7 mouse cellular contexts compared by ENCODE assay signal in genomic region chr12:80759713-80760395, GRCm38 (mm10). TPM values are rescaled to one million over a fixed set of nuclear protein-coding genes. Genes with fewer than 3 reads are reported as not detected.
DNase-seq lines count a peak whose midpoint lies in the region; ATAC-seq lines count a peak whose summit lies in the region.

No protein-coding gene starts in this region.

- ATAC-seq in hindbrain, embryonic 14.5 days (ENCODE audit: low FRiP score) = peak; percentile 46
- no peak for ATAC-seq in limb, embryonic 11.5 days (ENCODE audit: insufficient number of reproducible peaks, low FRiP score, low TSS enrichment, low read depth)

- peaks cover 43% of the 10 kb centered on the region for H3K36me3 ChIP-seq in embryonic facial prominence, embryonic 10.5 days (replicated peaks)
- H3K36me3 ChIP-seq in hindbrain, embryonic 14.5 days (replicated peaks; ENCODE audit: control insufficient read depth, insufficient read depth) = peaks cover 40% of the 10 kb centered on the region
- H3K36me3 ChIP-seq in limb, embryonic 11.5 days (ENCODE audit: control insufficient read depth, insufficient read depth, low read length) = no peaks in the 10 kb centered on the region

- peak overlapping the region; percentile 92 for H3K9ac ChIP-seq in hindbrain, embryonic 14.5 days
- H3K9ac ChIP-seq in limb, embryonic 11.5 days (ENCODE audit: low read length) = peak overlapping the region; percentile 24

- H3K4me1 ChIP-seq in embryonic facial prominence, embryonic 10.5 days = peaks cover 32% of the 10 kb centered on the region
- H3K4me1 ChIP-seq in hindbrain, embryonic 14.5 days (replicated peaks; ENCODE audit: control insufficient read depth, insufficient read depth, low read length) = peaks cover 27% of the 10 kb centered on the region
- H3K4me1 ChIP-seq in limb, embryonic 11.5 days (ENCODE audit: control insufficient read depth, insufficient read depth, low read length) = peaks cover 9% of the 10 kb centered on the region

- peaks cover 23% of the 10 kb centered on the region for H3K9me3 ChIP-seq in embryonic facial prominence, embryonic 10.5 days
- H3K9me3 ChIP-seq in hindbrain, embryonic 14.5 days (ENCODE audit: control insufficient read depth, low read length) = peaks cover 26% of the 10 kb centered on the region
- H3K9me3 ChIP-seq in limb, embryonic 11.5 days (ENCODE audit: control insufficient read depth, low read length) = no peaks in the 10 kb centered on the region

- WGBS in embryonic facial prominence, embryonic 10.5 days = under 1% methylated on average over 22 of the region's 22 CpGs
- 1% methylated on average over 22 of the region's 22 CpGs for WGBS in hindbrain, embryonic 14.5 days
- 2% methylated on average over 22 of the region's 22 CpGs for WGBS in limb, embryonic 11.5 days

- peak overlapping the region; percentile 66 for H3K4me3 ChIP-seq in embryonic facial prominence, embryonic 10.5 days
- peak overlapping the region; percentile 56 for H3K4me3 ChIP-seq in hindbrain, embryonic 14.5 days (replicated peaks; ENCODE audit: low read length)
- H3K4me3 ChIP-seq in limb, embryonic 11.5 days (ENCODE audit: low read depth, low read length) = peak overlapping the region; percentile 41

- H3K4me2 ChIP-seq in hindbrain, embryonic 14.5 days (replicated peaks) = peak overlapping the region; percentile 72
- peak overlapping the region; percentile 97 for H3K4me2 ChIP-seq in limb, embryonic 11.5 days (ENCODE audit: low read depth, severe bottlenecking)

- peak; percentile 50 for DNase-seq in right cerebral cortex, adult 18-20 months
- no peak for DNase-seq in right cerebral cortex, postnatal 36 days (ENCODE audit: low spot score in 2 of 2)
- DNase-seq in embryonic facial prominence, embryonic 10.5 days (ENCODE audit: low spot score) = peak; percentile 62
- DNase-seq in hindbrain, embryonic 14.5 days (ENCODE audit: low spot score) = peak; percentile 68
- peak; percentile 50 for DNase-seq in limb, embryonic 11.5 days (ENCODE audit: low spot score)
- peak; percentile 51 to 65 for DNase-seq in right cerebral cortex, adult 2 months (ENCODE audit: low spot score in 2 of 2)
- DNase-seq in urinary bladder, adult 2 months (ENCODE audit: low spot score) = no peak

- H3K27ac ChIP-seq in embryonic facial prominence, embryonic 10.5 days (replicated peaks) = peak overlapping the region; percentile 84
- H3K27ac ChIP-seq in hindbrain, embryonic 14.5 days = peak overlapping the region; percentile 96
- no peak overlapping the region for H3K27ac ChIP-seq in limb, embryonic 11.5 days (replicated peaks; ENCODE audit: low read depth, low read length)

- peaks cover 64% of the 10 kb centered on the region for H3K27me3 ChIP-seq in embryonic facial prominence, embryonic 10.5 days (replicated peaks; ENCODE audit: low read depth, poor library complexity, severe bottlenecking)
- H3K27me3 ChIP-seq in hindbrain, embryonic 14.5 days (ENCODE audit: control insufficient read depth, insufficient read depth, low read length) = 0 out of 2 replicates have a peak, but pooled peaks cover 4% of the 10 kb centered on the region
- H3K27me3 ChIP-seq in limb, embryonic 11.5 days (ENCODE audit: control insufficient read depth, insufficient read depth, low read length) = peaks cover 47% of the 10 kb centered on the region

RNA-seq across cellular contexts. Expression of gene Ccdc177, which starts 0.6 kb away (rescaled TPM):
- polyA plus RNA-seq in embryonic facial prominence, embryonic 10.5 days (2016; fragmentation: Nextera tagmentation; extraction: Ambion mirVana) = 0.52 and 0.59 TPM in 2 replicates
- 4.6 and 5.2 TPM in 2 replicates for polyA plus RNA-seq in hindbrain, embryonic 14.5 days (2014; fragmentation: Nextera tagmentation; extraction: Ambion mirVana)
- polyA plus RNA-seq in limb, embryonic 11.5 days (2014; fragmentation: Nextera tagmentation; extraction: Ambion mirVana) = 0.12 and 0.38 TPM in 2 replicates
- 0.01 TPM in 2 replicates for polyA plus RNA-seq in urinary bladder, adult 2 months (2012; rRNA removed)

RNA-seq across cellular contexts. Expression of gene Susd6, which starts 30.5 kb away (rescaled TPM):
- polyA plus RNA-seq in embryonic facial prominence, embryonic 10.5 days (2016; fragmentation: Nextera tagmentation; extraction: Ambion mirVana) = 13.6 and 13.8 TPM in 2 replicates
- 12.5 and 14.8 TPM in 2 replicates for polyA plus RNA-seq in hindbrain, embryonic 14.5 days (2014; fragmentation: Nextera tagmentation; extraction: Ambion mirVana)
- polyA plus RNA-seq in limb, embryonic 11.5 days (2014; fragmentation: Nextera tagmentation; extraction: Ambion mirVana) = 14.3 and 14.4 TPM in 2 replicates
- polyA plus RNA-seq in urinary bladder, adult 2 months (2012; rRNA removed) = 45.8 and 47.4 TPM in 2 replicates

Comparison
In these comparisons a context has a peak if more than half of its experiments do, and no peak if none do; other contexts are left out.
1. DNase-seq: peak in right cerebral cortex, adult 18-20 months (single experiment), embryonic facial prominence, embryonic 10.5 days (single experiment), hindbrain, embryonic 14.5 days (single experiment), limb, embryonic 11.5 days (single experiment) and right cerebral cortex, adult 2 months (2 of 2); none in right cerebral cortex, postnatal 36 days (0 of 2) and urinary bladder, adult 2 months (single experiment).
2. Peak in every context shown above with its lines, with median percentiles within 50 percentile points of each other: H3K4me3 ChIP-seq.